9 mouse cellular contexts compared by ENCODE assay signal in genomic region chr10:59114535-59115291, GRCm38 (mm10).
DNase-seq lines count a peak whose midpoint lies in the region; ATAC-seq lines count a peak whose summit lies in the region.
"Had no signal": no experiment of that assay in that cellular context is flagged by ENCODE, and none has a peak within 500 bp of the region (broad histone marks: within the 10 kb centered on the region; RNA-seq: fewer than 3 reads in every experiment).

No protein-coding gene starts in this region.

- WGBS in hindbrain, embryonic 12.5 days, result 63% methylated on average over 15 of the region's 15 CpGs

- H3K4me3 ChIP-seq in hindbrain, embryonic 12.5 days, result no peak overlapping the region

- ATAC-seq in hindbrain, embryonic 12.5 days (ENCODE audit: low FRiP score), result no peak
- no peak for ATAC-seq in erythroid progenitor cell, adult 5-6 weeks (replicated peaks; ENCODE audit: low FRiP score, poor library complexity, severe bottlenecking)
- ATAC-seq: Patski had no signal

- H3K36me3 ChIP-seq in hindbrain, embryonic 12.5 days, result no peaks in the 10 kb centered on the region

- H3K27me3 ChIP-seq in hindbrain, embryonic 12.5 days, result no peaks in the 10 kb centered on the region

- H3K9ac ChIP-seq in hindbrain, embryonic 12.5 days, result no peak overlapping the region

- no peak overlapping the region for H3K27ac ChIP-seq in hindbrain, embryonic 12.5 days

- no peaks in the 10 kb centered on the region for H3K4me1 ChIP-seq in hindbrain, embryonic 12.5 days

- DNase-seq in 3134 (ENCODE audit: extremely low read depth, insufficient read length, low spot score), result peak; percentile 57
- peak; percentile 36 to 55 for DNase-seq in adrenal gland, postnatal 36 days
- peak; percentile 47 for DNase-seq in heart, adult 8-10 months (ENCODE audit: low spot score)
- peak; percentile 87 for DNase-seq in layer of hippocampus, adult 11-12 months (ENCODE audit: low spot score)
- peak; percentile 44 for DNase-seq in lung, postnatal 14 days
- DNase-seq in cerebellum, adult 11-12 months, result no peak

- H3K4me2 ChIP-seq in hindbrain, embryonic 12.5 days (replicated peaks), result no peak overlapping the region

- H3K9me3 ChIP-seq in hindbrain, embryonic 12.5 days (replicated peaks), result 0 out of 2 replicates have a peak, but pooled peaks cover 4% of the 10 kb centered on the region
